16 mouse cellular contexts compared by ENCODE assay signal in genomic region chr17:35803020-35803419, GRCm38 (mm10). TPM values are rescaled to one million over a fixed set of nuclear protein-coding genes. Genes with fewer than 3 reads are reported as not detected.
DNase-seq lines count a peak whose midpoint lies in the region; ATAC-seq and TF ChIP-seq lines count a peak whose summit lies in the region.
"Had no signal": no experiment of that assay in that cellular context is flagged by ENCODE, and none has a peak within 500 bp of the region (broad histone marks: within the 10 kb centered on the region; RNA-seq: fewer than 3 reads in every experiment).

No protein-coding gene starts in this region.

- H3K27ac ChIP-seq in stomach, postnatal 0 days (replicated peaks): 0 out of 2 replicates have a peak overlapping the region, but pooled peaks have one; percentile 49
- H3K27ac ChIP-seq in hindbrain, postnatal 0 days: no peak overlapping the region
- H3K27ac ChIP-seq: midbrain, embryonic 15.5 days had no signal

- no peaks in the 10 kb centered on the region for H3K9me3 ChIP-seq in stomach, postnatal 0 days (ENCODE audit: control insufficient read depth, low read length)
- no peaks in the 10 kb centered on the region for H3K9me3 ChIP-seq in hindbrain, postnatal 0 days (ENCODE audit: low read length)
- H3K9me3 ChIP-seq: midbrain, embryonic 15.5 days had no signal

- no peak overlapping the region for H3K4me3 ChIP-seq in lung, adult 2 months (replicated peaks; ENCODE audit: extremely low read depth, low read depth, low read length)
- H3K4me3 ChIP-seq in stomach, postnatal 0 days (ENCODE audit: low read depth, low read length): no peak overlapping the region
- no peak overlapping the region for H3K4me3 ChIP-seq in hindbrain, postnatal 0 days (ENCODE audit: low read length)
- H3K4me3 ChIP-seq: midbrain, embryonic 15.5 days had no signal

- intact Hi-C loops in heart, postnatal 10 days (cut with DNase I): no loop called here

- H3K9ac ChIP-seq in stomach, postnatal 0 days (ENCODE audit: low read length): no peak overlapping the region
- no peak overlapping the region for H3K9ac ChIP-seq in hindbrain, postnatal 0 days (replicated peaks; ENCODE audit: low read length)
- H3K9ac ChIP-seq: midbrain, embryonic 15.5 days had no signal

- no peaks in the 10 kb centered on the region for H3K36me3 ChIP-seq in stomach, postnatal 0 days (ENCODE audit: control insufficient read depth, insufficient read depth, low read length)
- no peaks in the 10 kb centered on the region for H3K36me3 ChIP-seq in hindbrain, postnatal 0 days (ENCODE audit: insufficient read depth, low read length)
- H3K36me3 ChIP-seq: midbrain, embryonic 15.5 days had no signal

- peak; percentile 27; the same call in 1 of the 2 replicates for TF ChIP-seq POLR2A in lung, adult 2 months (IDR thresholded peaks at IDR 0.05; ENCODE audit: borderline replicate concordance, extremely low read depth, low read depth, low read length)

- H3K4me1 ChIP-seq in lung, adult 2 months (ENCODE audit: control insufficient read depth, insufficient read depth, low read length): peaks cover 14% of the 10 kb centered on the region
- 0 out of 2 replicates have a peak, but pooled peaks cover 3% of the 10 kb centered on the region for H3K4me1 ChIP-seq in stomach, postnatal 0 days (replicated peaks; ENCODE audit: control insufficient read depth, insufficient read depth)
- no peaks in the 10 kb centered on the region for H3K4me1 ChIP-seq in hindbrain, postnatal 0 days (ENCODE audit: insufficient read depth, low read length)
- H3K4me1 ChIP-seq: midbrain, embryonic 15.5 days had no signal

- no peak for TF ChIP-seq EP300 in stomach, postnatal 0 days (optimal IDR thresholded peaks at IDR 0.05)

- no peaks in the 10 kb centered on the region for H3K27me3 ChIP-seq in stomach, postnatal 0 days (ENCODE audit: control insufficient read depth, insufficient read depth, low read length)
- no peaks in the 10 kb centered on the region for H3K27me3 ChIP-seq in hindbrain, postnatal 0 days (ENCODE audit: insufficient read depth, low read length)
- H3K27me3 ChIP-seq: midbrain, embryonic 15.5 days had no signal

- H3K4me2 ChIP-seq in stomach, postnatal 0 days (replicated peaks; ENCODE audit: low read depth): no peak overlapping the region
- H3K4me2 ChIP-seq in hindbrain, postnatal 0 days (ENCODE audit: low read depth, low read length): no peak overlapping the region
- H3K4me2 ChIP-seq: midbrain, embryonic 15.5 days had no signal

- peak; percentile 28; the same call in 1 of the 2 replicates for ATAC-seq in stomach, postnatal 0 days (ENCODE audit: low FRiP score, low TSS enrichment)
- ATAC-seq in hindbrain, postnatal 0 days: no peak
- ATAC-seq: midbrain, embryonic 15.5 days had no signal

- 26% methylated on average over 6 of the region's 6 CpGs for whole genome bisulfite sequencing in lung, adult 2 months
- WGBS in stomach, postnatal 0 days: 29% methylated on average over 6 of the region's 6 CpGs
- 37% methylated on average over 6 of the region's 6 CpGs for WGBS in hindbrain, postnatal 0 days

- DNase-seq in heart, adult 8-10 months (ENCODE audit: low spot score): peak; percentile 44
- no peak for DNase-seq in heart, postnatal 10 days
- peak; percentile 65 to 75 for DNase-seq in lung, adult 18-20 months
- DNase-seq in lung, postnatal 14 days: no peak
- DNase-seq in lung, adult 2 months: no peak
- DNase-seq in stomach, postnatal 0 days (ENCODE audit: low spot score): no peak
- DNase-seq in hindbrain, postnatal 0 days (ENCODE audit: low spot score): no peak
- DNase-seq: adrenal gland, adult 8-10 months; cerebellum, postnatal 10 days; gastrocnemius, postnatal 36 days; heart, postnatal 36 days; kidney, postnatal 10 days; layer of hippocampus, adult 9-11 months; liver; thymus, adult 18-20 months had no signal

- TF ChIP-seq CTCF in lung, adult 2 months (IDR thresholded peaks at IDR 0.05; ENCODE audit: insufficient read depth, low read length): no peak
- no peak for TF ChIP-seq CTCF in stomach, postnatal 0 days (IDR thresholded peaks at IDR 0.05; ENCODE audit: low read depth)
- no peak for TF ChIP-seq CTCF in hindbrain, postnatal 0 days (IDR thresholded peaks at IDR 0.05; ENCODE audit: low read depth)

RNA-seq across cellular contexts. Expression of gene Ier3, which starts 18.5 kb away (rescaled TPM):
- total RNA-seq in heart, adult 8-10 months (2022): 10 to 100 TPM; 31.3 to 64.3 (median 38.9) TPM
- total RNA-seq in heart, postnatal 10 days (2021): 10 to 100 TPM; 18.7 to 25.9 TPM
- polyA plus RNA-seq in lung, adult 2 months (2012; rRNA removed): 133 TPM in 2 replicates
- polyA plus RNA-seq in stomach, postnatal 0 days (2015; fragmentation: Nextera tagmentation; extraction: Ambion mirVana): 74.8 and 79.5 TPM in 2 replicates
- total RNA-seq in hindbrain, postnatal 0 days (2014; rRNA removed): 13.7 and 19.4 TPM in 2 replicates
- polyA plus RNA-seq in hindbrain, postnatal 0 days (2015; fragmentation: Nextera tagmentation; extraction: Ambion mirVana): 18.3 and 19.4 TPM in 2 replicates

RNA-seq across cellular contexts. Expression of gene Flot1, which starts 20.0 kb away (rescaled TPM):
- 100 to 1,000 TPM; 154 to 174 (median 157) TPM for total RNA-seq in heart, adult 8-10 months (2022)
- total RNA-seq in heart, postnatal 10 days (2021): 100 to 1,000 TPM; 114 to 124 TPM
- polyA plus RNA-seq in lung, adult 2 months (2012; rRNA removed): 81.9 and 89.7 TPM in 2 replicates
- 41.0 and 43.5 TPM in 2 replicates for polyA plus RNA-seq in stomach, postnatal 0 days (2015; fragmentation: Nextera tagmentation; extraction: Ambion mirVana)
- 94.1 and 142 TPM in 2 replicates for total RNA-seq in hindbrain, postnatal 0 days (2014; rRNA removed)
- 162 TPM in 2 replicates for polyA plus RNA-seq in hindbrain, postnatal 0 days (2015; fragmentation: Nextera tagmentation; extraction: Ambion mirVana)

RNA-seq across cellular contexts. Expression of gene Tubb5, which starts 35.1 kb away (rescaled TPM):
- 10 to 100 TPM; 65.2 to 94.6 (median 72.1) TPM for total RNA-seq in heart, adult 8-10 months (2022)
- 100 to 1,000 TPM; 358 to 363 TPM for total RNA-seq in heart, postnatal 10 days (2021)
- 258 and 298 TPM in 2 replicates for polyA plus RNA-seq in lung, adult 2 months (2012; rRNA removed)
- polyA plus RNA-seq in stomach, postnatal 0 days (2015; fragmentation: Nextera tagmentation; extraction: Ambion mirVana): 251 and 296 TPM in 2 replicates
- total RNA-seq in hindbrain, postnatal 0 days (2014; rRNA removed): 3,311 and 3,326 TPM in 2 replicates
- 1,502 and 1,606 TPM in 2 replicates for polyA plus RNA-seq in hindbrain, postnatal 0 days (2015; fragmentation: Nextera tagmentation; extraction: Ambion mirVana)

RNA-seq across cellular contexts. Expression of gene Mdc1, which starts 38.3 kb away (rescaled TPM):
- 10 to 100 TPM; 11.5 to 12.8 (median 12.0) TPM for total RNA-seq in heart, adult 8-10 months (2022)
- total RNA-seq in heart, postnatal 10 days (2021): 10 to 100 TPM; 20.4 to 22.1 TPM
- 6.8 and 8.2 TPM in 2 replicates for polyA plus RNA-seq in lung, adult 2 months (2012; rRNA removed)
- 2.1 and 2.2 TPM in 2 replicates for polyA plus RNA-seq in stomach, postnatal 0 days (2015; fragmentation: Nextera tagmentation; extraction: Ambion mirVana)
- 14.7 and 26.7 TPM in 2 replicates for total RNA-seq in hindbrain, postnatal 0 days (2014; rRNA removed)
- 3.9 and 4.1 TPM in 2 replicates for polyA plus RNA-seq in hindbrain, postnatal 0 days (2015; fragmentation: Nextera tagmentation; extraction: Ambion mirVana)

RNA-seq across cellular contexts. Expression of gene Nrm, which starts 58.1 kb away (rescaled TPM):
- 1 to 10 TPM; 1.7 to 2.9 (median 1.8) TPM for total RNA-seq in heart, adult 8-10 months (2022)
- total RNA-seq in heart, postnatal 10 days (2021): 10 to 100 TPM; 12.6 to 13.5 TPM
- polyA plus RNA-seq in lung, adult 2 months (2012; rRNA removed): 16.5 and 26.2 TPM in 2 replicates
- polyA plus RNA-seq in stomach, postnatal 0 days (2015; fragmentation: Nextera tagmentation; extraction: Ambion mirVana): 27.3 and 27.4 TPM in 2 replicates
- total RNA-seq in hindbrain, postnatal 0 days (2014; rRNA removed): 14.7 and 27.2 TPM in 2 replicates
- 24.6 and 25.7 TPM in 2 replicates for polyA plus RNA-seq in hindbrain, postnatal 0 days (2015; fragmentation: Nextera tagmentation; extraction: Ambion mirVana)

Comparison
In these comparisons a context has a peak if more than half of its experiments do, and no peak if none do; other contexts are left out.
1. DNase-seq: peak in heart, adult 8-10 months (single experiment) and lung, adult 18-20 months (2 of 2); none in heart, postnatal 10 days (0 of 2), lung, postnatal 14 days (single experiment), lung, adult 2 months (single experiment), stomach, postnatal 0 days (single experiment) and hindbrain, postnatal 0 days (single experiment).